Mouse (Mus musculus): ENCODE measurements around the gene 1500009C09Rik.

1500009C09Rik gene

DNA sequence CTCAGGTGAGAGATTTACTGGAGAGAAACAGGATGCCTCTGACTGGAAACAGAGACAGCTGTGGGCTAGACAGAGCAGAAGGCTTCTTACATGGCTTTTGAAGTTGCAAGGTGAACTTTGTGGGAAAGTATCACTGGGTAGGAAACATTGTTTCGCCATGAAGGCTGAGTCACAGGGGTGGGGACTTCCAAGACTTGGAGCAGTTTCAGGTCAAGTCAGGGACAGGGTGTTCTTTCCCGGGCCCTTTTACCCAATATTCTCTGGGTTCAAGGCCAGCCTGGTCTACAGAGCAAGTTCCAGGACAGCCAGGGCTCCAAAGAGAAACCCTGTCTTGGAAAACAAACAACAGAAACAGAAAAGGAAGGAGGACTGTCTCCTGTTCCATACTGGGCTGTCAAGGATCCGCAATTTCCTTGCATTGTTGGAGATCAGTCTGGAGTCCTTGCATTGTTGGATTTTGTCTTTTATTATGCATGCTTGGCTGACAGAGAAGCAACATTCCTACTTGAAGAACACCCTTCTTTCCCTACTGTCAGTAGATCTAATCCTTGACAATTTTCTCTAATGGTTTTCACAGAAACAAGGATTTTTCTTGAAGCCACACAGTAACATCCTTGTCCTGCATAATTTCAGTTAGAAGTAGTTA lies 4.9 kb upstream of the 1500009C09Rik start:
- no peak for DNase-seq (ENCODE audit: low spot score)

DNA sequence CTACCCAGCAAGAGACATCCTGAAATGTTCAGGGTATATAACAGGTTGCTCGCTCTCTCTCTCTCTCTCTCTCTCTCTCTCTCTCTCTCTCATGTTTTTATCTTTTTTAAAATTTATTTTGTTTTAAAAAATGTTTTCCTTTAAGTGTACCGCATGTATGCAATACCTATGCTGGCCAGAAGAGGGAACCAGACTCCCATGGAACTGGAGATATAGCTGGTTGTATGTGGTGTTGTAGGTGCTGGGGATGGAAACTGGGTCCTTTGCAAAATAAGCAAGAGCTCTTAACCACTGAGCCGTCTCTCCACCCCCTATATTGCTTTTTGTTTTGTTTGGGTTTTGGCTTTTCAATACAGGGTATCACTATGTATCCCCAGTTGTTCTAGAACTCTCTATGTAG lies 618 bp upstream of the 1500009C09Rik start:
- no peak for DNase-seq (ENCODE audit: low spot score)

DNA sequence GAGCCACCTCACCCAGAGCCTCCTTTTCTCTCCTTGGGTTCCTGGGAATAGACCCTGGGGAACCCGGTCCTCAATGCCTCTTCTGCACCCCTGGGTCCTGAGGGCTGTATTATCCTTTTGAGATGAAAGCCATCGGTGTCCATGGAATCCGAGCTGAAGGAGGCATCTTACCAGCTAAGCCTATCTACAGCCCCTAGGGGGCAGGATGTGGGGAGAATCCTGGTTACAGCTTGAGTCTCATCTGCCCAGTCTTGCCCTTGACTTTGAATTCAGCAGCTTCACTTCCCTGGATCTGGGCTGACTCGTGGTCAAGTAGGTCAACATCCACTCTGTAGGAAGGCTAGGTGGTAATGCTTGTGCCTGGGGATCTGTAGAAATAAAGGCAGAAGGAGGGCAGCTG lies 3.1 kb downstream of the 1500009C09Rik start:
- DNase-seq (ENCODE audit: low spot score), result no peak

DNA sequence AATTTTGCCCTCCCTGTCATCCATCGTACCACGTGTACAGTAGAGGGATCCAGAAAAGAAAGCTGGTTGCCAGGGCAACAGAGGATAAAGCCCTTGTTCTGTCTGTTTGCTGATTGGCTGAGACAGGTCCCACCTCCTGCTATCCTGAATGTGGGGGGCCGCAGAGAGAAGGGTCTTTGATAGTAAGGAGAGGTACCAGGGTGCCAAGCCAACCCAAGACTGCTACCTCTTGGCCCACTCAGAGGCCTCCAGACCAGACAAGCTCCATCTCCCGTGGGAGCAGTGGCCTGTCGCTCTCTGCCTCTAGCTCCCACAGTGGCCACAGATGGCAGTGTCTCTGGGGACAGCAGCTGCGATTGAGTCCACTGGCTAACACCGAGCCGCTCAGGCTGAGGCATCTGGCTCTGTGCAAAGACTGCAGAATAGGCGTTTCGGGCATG lies 3.8 kb downstream of the 1500009C09Rik start:
- DNase-seq (ENCODE audit: low spot score), result peak; percentile 81

DNA sequence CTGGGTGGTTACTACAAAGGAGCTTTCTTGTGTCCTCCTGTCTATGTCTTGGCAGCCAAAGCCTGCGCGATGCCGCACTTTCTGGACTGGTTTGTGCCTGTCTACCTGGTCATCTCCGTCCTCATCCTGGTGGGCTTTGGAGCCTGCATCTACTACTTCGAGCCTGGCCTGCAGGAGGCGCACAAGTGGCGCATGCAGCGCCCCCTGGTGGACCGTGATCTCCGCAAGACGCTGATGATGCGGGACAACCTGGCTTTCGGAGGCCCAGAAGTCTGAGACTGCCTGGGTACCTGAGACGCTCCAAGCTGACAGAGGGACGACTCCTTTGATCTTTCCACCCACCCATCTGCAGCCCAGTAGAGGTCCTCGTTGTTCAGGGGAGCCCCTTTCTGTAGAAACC lies 7.3 kb downstream of the 1500009C09Rik start:
- DNase-seq (ENCODE audit: low spot score), result no peak

DNA sequence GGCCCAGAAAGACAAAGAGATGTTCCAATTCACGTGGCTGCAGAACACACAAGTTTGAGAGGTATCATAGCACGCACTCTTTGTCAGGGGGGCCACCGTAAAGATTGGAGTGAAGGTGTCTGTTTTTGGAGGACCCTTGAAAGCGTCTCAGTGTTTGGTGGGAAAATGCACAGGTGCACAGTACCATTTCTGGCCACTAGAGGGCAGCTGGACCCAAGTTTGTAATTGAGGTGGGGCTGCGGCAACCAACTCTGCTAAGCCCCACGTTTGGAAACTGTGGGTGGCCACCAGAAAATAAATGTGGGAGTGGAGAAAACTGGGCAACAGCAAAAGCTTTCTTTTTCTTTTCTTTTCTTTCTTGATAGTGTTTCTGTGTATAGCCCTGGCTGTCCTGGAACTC lies 14.2 kb downstream of the 1500009C09Rik start:
- peak; percentile 66 for DNase-seq (ENCODE audit: low spot score)

DNA sequence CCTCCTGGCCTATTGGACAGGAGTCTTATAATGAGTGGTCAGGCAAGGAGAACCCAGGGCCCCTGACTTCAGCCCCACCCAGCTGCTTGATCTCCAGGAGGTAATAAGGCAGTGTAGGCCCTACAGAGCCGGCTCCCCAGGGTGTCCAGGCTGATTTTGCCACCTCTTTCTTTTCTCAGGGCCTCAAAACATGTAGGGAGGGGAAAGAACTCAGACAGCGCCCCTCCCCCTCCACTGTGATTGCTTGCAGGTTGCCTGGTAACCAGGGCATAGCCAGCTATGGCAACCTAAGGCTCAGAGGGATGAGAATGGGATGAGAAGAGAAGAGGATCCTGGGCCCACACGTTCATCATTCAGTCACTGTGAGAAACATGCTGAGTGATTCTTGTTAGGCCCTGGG lies 16.0 kb downstream of the 1500009C09Rik start:
- peak; percentile 36 for DNase-seq (ENCODE audit: low spot score)

DNA sequence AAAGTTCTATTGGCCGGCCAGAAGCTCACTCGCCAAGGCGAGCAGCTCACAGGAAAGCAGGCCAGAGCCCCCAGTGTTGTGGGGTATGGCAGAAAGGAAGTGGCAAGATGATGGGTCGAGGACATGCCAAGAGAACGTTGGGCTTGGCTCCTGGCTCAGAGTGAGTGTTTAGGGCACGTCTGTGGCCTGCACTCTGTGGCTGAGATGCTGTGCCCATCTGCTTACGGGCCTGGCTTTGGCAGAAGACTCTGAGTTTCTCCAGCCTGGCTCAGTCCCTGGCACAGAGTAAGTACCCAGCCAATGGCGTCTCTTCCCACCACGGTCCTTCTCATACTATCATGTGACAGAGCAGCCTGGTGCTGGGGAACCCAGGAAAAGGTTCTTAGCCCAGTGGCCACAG lies 16.6 kb downstream of the 1500009C09Rik start:
- DNase-seq (ENCODE audit: low spot score), result no peak

DNA sequence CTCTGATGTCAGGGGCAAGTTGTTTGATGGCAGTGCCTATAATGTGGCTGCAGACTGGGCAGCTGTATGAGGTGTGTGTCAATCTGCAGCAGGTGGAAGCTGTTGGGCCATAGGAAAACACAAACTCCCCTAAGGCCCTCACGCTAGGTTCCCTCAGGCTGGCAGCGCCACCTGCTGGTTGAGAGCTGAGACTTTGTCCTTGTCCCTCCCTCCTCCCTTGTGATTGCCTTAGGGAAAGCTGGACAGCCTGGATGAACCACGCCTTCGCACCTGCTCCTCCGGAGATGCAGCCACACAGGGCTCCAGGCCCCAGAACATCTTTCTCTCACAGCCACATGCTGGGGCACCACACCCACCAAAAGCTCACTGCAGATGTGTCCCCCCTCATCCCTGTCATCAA lies 19.0 kb downstream of the 1500009C09Rik start:
- DNase-seq (ENCODE audit: low spot score), result peak; percentile 89

DNA sequence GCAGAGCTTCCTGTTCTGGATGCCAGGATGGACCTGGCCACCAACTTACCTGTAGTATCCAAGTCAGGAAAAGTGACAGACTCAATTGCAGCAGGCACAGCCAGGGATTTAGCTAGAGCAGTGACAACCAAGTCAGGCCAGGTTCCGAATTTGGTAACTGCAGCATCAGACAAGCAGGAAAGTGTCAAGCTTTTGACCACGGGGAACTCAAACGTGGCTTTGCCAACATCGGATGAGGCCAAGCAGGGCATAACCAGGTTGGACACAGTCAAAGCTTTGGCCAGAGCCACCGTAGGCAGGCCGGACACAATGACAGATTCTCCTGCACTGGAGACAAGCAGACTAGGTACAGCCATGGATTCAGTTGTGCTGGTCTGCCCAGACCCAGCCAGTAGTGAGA lies 20.1 kb downstream of the 1500009C09Rik start:
- DNase-seq (ENCODE audit: low spot score), result no peak

DNA sequence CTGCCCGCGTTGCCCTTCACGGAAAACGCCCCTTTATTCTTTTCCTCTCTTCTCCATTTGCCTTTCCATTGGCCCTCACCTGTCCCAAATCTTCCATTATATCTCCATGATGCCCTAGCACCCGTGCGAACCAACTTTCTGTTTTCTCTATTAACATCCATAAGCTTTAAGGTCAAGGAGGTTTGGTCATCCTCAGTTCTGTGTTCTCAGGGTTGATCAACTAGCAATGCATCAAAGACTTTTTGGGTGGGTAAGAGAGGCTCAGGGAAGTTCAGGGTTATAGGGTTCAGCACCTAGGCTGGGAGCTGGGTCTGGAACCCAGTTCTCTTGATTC lies 22.4 kb downstream of the 1500009C09Rik start, which contains the start of gene Sept3:
Sept3 (plus strand) TSS at position 301 of the 334 bp plus-strand sequence.
- DNase-seq (ENCODE audit: low spot score), result no peak

DNA sequence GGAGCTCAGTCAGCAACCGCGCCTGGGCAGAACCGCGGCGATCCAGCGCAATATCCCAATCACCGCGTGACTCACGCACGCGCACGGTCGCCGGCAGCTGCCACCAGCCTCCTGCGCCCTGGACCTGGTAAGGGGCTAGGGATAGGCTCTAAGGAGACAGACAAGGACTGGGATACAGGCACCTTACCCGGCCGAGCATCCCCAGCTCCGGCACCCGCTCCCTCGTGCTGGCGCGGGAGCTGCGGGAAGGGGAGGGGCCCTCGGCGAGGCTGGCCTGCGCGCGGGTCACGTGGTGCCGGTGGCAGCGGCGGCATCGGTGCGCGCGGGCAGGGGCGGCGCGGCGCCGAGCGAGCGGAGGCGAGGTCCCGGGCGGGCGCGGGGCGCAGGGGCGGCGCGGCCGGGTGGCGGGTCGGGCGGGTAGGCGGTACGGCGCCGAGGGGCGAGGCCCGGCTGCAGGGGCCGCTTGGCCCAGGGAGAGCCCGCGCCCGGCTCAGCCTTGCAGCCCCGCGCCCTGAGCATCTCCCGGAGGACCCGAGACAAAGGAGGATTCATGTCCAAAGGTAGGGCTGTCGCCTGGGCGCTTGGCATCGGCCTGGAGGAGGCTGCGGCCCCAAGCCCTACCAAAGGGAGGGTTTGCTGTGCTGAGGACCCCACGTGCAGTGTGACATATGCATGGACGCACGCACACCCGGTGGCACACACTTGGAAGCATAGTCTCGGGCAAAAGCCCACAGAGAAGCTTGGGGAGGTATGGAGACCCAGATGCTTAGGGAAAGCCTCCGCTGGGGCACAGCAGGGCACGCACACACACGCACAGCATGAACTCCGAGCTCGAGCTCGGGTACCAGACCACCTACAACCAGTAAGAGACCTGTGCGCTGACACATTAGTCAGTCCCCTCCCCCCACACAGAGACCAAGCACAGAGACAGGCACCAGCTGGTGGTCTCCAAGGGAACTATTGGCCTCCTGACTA lies 23.0 kb downstream of the 1500009C09Rik start:
- no peak for DNase-seq (ENCODE audit: low spot score)

DNA sequence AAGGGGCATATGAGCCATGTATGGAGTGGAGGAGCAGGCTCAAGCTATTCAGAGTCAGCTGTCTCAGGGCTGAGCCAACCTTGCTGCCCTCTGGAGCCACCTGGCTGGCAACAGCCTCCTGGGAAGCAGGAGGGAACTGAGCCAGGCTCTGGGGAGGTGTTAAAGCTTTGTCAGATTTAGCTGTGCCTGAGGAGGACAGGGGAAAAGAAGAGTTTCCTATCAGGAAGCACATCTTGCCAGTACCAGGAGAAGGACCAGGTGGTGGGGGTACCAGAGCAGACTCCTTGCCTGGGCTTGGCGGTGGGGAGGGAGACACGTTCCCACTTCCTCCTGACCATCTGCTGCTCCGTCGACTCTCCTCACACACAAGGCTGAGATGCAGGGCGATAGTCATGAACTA lies 25.4 kb downstream of the 1500009C09Rik start:
- no peak for DNase-seq (ENCODE audit: low spot score)

DNA sequence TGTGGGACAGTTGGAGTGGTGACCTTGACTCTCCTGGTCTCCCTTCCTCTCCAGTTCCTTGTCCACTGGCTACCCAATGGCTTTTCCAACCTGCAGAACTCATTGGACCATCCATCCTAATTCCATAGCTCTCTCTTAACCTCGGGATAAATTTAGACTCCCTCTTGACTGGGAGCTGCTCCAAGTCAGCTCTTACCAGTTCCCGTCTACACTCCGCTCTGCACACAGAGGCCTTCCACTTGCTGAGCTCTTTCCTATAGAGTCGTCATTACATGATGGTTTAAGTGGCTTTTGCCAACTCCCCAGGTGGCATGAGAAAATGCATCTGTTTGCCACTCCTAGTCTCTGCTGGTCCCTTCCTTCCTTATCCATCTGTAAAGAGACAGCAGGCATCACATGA lies 28.4 kb downstream of the 1500009C09Rik start:
- DNase-seq (ENCODE audit: low spot score), result no peak

DNA sequence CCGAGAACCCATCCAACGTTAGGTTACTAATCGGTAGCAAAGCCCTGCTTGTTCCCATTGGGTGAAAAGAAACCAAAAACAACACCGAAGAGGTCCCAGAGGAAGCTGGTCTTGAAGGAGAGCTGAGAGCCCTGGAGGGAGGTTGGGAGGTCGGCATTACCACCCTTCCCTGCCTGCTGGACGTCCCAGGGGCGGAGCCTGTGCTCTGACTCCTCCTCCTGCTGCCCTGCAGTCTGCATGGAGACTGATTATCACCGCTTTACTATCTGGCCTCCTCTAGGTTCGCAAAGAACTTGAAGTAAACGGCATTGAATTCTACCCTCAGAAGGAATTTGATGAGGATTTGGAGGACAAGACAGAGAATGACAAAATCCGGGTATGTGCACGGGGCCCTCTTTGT lies 34.0 kb downstream of the 1500009C09Rik start:
- DNase-seq (ENCODE audit: low spot score), result no peak

DNA sequence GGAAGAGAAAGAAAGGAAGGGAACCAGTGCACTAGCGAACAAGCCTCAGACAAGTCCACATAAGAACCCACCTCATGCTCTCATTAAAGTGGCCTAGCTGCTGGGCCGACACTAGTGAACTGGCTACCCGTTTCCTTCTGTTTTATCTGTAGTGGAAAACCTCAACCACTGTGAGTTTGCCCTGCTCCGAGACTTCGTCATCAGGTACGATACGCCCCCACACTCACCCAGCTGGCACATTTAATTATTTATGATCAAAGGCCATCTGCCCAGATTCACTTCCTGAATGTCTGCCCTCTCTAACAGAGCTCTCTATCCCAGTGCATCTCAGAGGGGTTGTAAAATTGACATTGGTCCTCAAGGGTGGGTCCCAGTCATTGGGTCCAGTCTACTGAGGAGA lies 38.1 kb downstream of the 1500009C09Rik start:
- no peak for DNase-seq (ENCODE audit: low spot score)

DNA sequence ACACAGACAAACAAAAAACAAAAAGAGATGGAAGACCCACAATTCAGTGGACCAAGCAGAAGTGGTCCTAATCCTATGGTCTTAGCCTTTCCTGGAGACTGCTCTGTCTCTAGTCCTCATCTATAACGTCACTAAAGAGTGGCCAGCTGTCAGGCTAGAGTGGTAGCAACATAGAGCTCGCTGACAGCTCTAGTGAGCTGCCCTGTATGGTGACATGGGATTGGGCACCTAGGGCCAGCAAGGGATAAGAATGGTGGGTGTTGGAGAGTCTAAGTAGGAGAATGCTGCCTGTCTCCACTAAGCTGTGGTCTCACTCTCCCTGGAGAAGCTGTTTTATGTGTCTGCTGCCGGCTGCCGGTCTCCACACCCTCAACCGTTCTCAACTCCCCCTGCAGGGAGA lies 40.7 kb downstream of the 1500009C09Rik start:
- no peak for DNase-seq (ENCODE audit: low spot score)

DNA sequence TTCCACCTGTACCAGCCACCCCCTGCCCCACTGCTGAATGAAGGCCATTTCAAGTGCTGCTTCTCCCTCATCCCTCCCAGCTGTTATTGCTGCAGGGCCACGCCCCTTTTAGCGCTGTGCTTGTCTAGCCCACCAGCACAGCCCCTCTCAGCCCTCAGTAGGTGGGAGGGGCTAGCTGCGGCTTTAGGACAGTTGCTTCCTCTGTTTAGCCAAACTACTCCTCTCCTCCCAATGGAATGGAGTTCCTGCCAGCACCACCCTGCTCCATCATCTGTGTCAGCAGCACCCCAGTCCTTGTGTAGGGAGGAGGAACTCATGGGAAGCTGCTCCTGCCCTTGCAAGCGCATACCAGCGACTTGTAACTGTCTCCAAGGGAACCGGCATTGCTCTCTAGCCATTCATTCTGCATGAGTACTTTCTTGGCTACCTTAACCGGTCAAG lies 41.1 kb downstream of the 1500009C09Rik start:
- DNase-seq (ENCODE audit: low spot score), result no peak

DNA sequence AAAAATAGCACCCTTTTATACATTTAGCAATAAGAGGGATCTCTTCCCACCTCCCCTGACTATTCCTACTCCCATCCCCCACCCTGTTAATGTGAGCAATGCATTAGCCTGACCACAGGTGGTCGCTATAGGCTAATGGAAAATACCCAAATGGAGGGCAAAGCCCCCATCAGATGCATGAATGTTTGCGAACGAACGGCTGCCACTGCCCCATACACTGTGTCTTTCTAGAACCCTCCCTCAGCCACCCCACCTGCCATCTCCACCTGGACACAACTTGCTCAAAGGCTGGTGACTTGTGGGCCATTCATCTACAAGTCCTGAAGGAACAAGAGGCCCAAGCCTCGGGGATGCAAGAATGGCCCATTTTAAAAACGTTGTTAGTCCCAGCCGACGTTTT lies 41.9 kb downstream of the 1500009C09Rik start:
- DNase-seq (ENCODE audit: low spot score), result no peak

DNA sequence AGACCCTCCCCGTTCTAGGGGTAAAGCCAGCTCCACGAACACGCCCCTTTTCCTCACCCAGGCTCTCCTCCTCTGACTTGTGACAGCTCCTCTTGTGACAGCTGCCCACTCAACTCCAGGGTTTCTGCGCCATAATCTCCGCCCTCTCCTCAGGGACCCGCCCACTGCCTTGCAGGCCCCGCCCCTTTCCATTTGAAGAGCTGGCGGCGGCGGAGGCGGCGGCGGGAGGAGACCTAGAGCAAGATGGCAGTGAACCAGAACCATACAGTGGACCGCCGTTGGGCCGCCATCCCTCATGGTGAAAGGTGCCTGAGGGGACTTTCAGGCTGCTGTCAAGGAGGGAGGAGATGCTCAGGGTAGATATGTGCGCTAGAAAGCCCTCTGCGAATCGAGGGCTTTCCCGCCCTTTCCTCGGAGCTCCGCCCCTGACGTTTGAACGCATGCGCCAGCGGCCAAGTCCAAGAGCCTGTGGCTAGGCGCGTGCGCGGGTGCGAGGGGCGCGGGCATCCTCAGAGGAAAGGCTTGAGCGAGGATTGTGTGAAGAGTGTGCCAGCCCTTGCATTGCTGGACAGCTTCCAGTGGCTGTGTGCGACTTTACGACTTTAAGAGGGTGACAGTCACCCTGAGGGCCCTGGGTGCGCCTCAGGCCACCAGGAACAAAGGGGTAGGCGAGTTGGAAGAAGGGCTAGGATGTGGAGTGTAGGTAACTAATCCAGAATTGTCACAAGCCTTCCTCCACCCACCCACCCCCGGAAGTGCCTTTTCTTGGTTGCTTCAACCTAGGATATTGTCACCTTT lies 46.8 kb downstream of the 1500009C09Rik start, which contains the start of gene Wbp2nl:
Wbp2nl (plus strand) TSS at position 191 of the 798 bp plus-strand sequence.
- no peak for DNase-seq (ENCODE audit: low spot score)

DNA sequence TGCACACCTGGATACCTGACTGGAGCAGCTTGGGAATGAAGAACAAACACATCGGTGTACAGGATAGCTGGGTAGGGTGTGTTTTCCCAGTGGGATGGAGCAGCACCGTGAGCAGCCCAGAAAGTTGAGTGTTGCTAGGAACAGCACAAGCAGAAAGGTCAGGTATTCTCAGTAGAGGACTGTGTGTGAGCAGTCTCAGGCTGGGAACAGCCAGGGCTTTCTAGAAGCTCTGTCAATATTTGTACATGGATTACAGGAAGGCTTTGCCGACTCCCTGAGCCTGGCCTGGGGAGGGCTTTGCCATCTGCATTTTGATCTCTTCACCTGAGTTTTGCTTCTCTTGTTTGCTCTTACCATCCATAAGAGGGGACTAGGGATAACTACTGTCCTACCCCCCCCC lies 54.9 kb downstream of the 1500009C09Rik start:
- DNase-seq (ENCODE audit: low spot score), result no peak

DNA sequence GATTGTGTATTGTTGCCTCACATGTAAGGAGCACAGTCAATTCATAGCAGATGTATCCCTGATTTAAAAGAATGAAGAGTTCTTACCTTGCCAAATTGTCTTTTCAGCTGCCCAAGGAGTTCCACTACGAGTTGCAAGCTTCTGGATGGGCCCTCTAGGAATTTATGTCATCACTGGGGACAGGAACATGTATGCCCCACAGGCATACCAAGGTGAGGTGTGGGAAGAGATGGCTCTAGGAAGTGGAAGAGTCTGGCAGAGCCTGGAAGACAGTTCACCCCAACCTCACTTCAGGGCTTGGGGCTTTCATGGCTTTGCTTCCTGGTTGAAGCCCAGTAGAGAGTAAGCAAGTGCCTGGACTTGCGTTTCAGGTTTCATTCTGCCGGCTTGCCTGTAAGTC lies 56.2 kb downstream of the 1500009C09Rik start:
- DNase-seq (ENCODE audit: low spot score), result no peak

Data from MN1 (cell line).